Mouse (Mus musculus): ENCODE measurements at regions not wholly inside any gene's neighbourhood (a gene's known extent, or its start where the extent isn't known, plus 50 kb on each side); places are given as distances from the start of the nearest gene placed in this dataset.

- TF ChIP-seq POLR2A (IDR thresholded peaks at IDR 0.05; ENCODE audit: low read depth, low read length), result no peak
- TF ChIP-seq CTCF (IDR thresholded peaks at IDR 0.05; ENCODE audit: extremely low read depth, insufficient read depth, insufficient read length, insufficient replicate concordance), result no peak
These were observed 110.0 kb upstream of the Ccdc54 start for GRCm38 (mm10) chr16:50700811-50701517.
